Mouse (Mus musculus) C2C12 (cell line): ENCODE measurements at regions not wholly inside any gene's neighbourhood (a gene's known extent, or its start where the extent isn't known, plus 50 kb on each side); places are given as distances from the start of the nearest gene placed in this dataset.

Experiments used
- H3K27me3 ChIP-seq: one replicate; pipeline ENCODE4 v1.6.1; 2011; ENCODE audit not compliant: control insufficient read depth, insufficient read depth, insufficient read length
- H3K36me3 ChIP-seq: one replicate; pipeline ENCODE4 v1.6.1; 2011; ENCODE audit not compliant: control insufficient read depth, insufficient read depth
- H3K4me3 ChIP-seq: one replicate; pipeline ENCODE4 v1.5.1; 2011; ENCODE audit warnings: mild to moderate bottlenecking, control low read depth; ENCODE audit not compliant: poor library complexity, insufficient read depth, severe bottlenecking
- H3K79me2 ChIP-seq: one replicate; pipeline ENCODE4 v1.6.1; 2011; ENCODE audit not compliant: control insufficient read depth, insufficient read depth
- H3K79me3 ChIP-seq: one replicate; pipeline ENCODE4 v1.6.1; 2011; ENCODE audit warnings: low read depth, control low read depth
- H3ac ChIP-seq: one replicate; pipeline ENCODE3; 2011; ENCODE audit warnings: low read depth; ENCODE audit not compliant: control insufficient read depth, insufficient read length
- CEBPB ChIP-seq: IDR thresholded peaks from one replicate; pipeline ENCODE4 v1.6.1; 2011; ENCODE audit warnings: low read depth, mild to moderate bottlenecking, control low read depth, moderate library complexity
- CTCF ChIP-seq: IDR thresholded peaks from one replicate; pipeline ENCODE4 v1.5.1; 2011; ENCODE audit not compliant: control insufficient read depth, insufficient read depth, insufficient read length
- FOSL1 ChIP-seq: IDR thresholded peaks from one replicate; pipeline ENCODE4 v1.8.0; 2011; ENCODE audit warnings: mild to moderate bottlenecking, low read length; ENCODE audit not compliant: poor library complexity, insufficient read depth, severe bottlenecking
- MAX ChIP-seq: IDR thresholded peaks from one replicate; pipeline ENCODE4 v1.6.1; 2011; ENCODE audit warnings: mild to moderate bottlenecking, control low read depth
- MYOD1 ChIP-seq: IDR thresholded peaks from one replicate; pipeline ENCODE4 v1.6.1; 2011; ENCODE audit warnings: low read depth; ENCODE audit not compliant: control insufficient read depth, insufficient read length
- MYOG ChIP-seq: IDR thresholded peaks from one replicate; pipeline ENCODE4 v1.6.1; 2011; ENCODE audit not compliant: control insufficient read depth, insufficient read length; ENCODE audit errors: extremely low read depth
- USF1 ChIP-seq: IDR thresholded peaks from one replicate; pipeline ENCODE4 v1.6.1; 2011; ENCODE audit warnings: low read depth, mild to moderate bottlenecking, control low read depth, moderate library complexity

GRCm38 (mm10) chr13:30085446-30085845 is 50.8 kb upstream of the Mboat1 start:
- H3K4me3 ChIP-seq: no peak overlapping the region
- no peak overlapping the region for H3ac ChIP-seq
- H3K79me3 ChIP-seq: no peaks in the 10 kb centered on the region
- no peaks in the 10 kb centered on the region for H3K27me3 ChIP-seq
- no peaks in the 10 kb centered on the region for H3K79me2 ChIP-seq
- H3K36me3 ChIP-seq: no peaks in the 10 kb centered on the region
- TF ChIP-seq FOSL1: no peak
- no peak for TF ChIP-seq MAX
- no peak for TF ChIP-seq MYOD1
- no peak for TF ChIP-seq USF1
- TF ChIP-seq CTCF: no peak
- no peak for TF ChIP-seq CEBPB
- no peak for TF ChIP-seq MYOG

- H3K36me3 ChIP-seq: no peaks in the 10 kb centered on the region
- H3K79me3 ChIP-seq: no peaks in the 10 kb centered on the region
- H3K79me2 ChIP-seq: no peaks in the 10 kb centered on the region
- TF ChIP-seq CTCF (peak; percentile 77), MYOG (no peak)
- no peak overlapping the region for H3ac ChIP-seq
- H3K4me3 ChIP-seq: no peak overlapping the region
- no peaks in the 10 kb centered on the region for H3K27me3 ChIP-seq
These were observed 51.3 kb upstream of the Mboat1 start for GRCm38 (mm10) chr13:30085005-30085404.

- Histone ChIP-seq H3K79me2 (no peaks in the 10 kb centered on the region), H3K27me3 (no peaks in the 10 kb centered on the region), H3K36me3 (no peaks in the 10 kb centered on the region), H3ac (no peak overlapping the region), H3K79me3 (no peaks in the 10 kb centered on the region), H3K4me3 (no peak overlapping the region)
- no peak for TF ChIP-seq CEBPB
- no peak for TF ChIP-seq MAX
- no peak for TF ChIP-seq USF1
- no peak for TF ChIP-seq MYOD1
- no peak for TF ChIP-seq CTCF
- no peak for TF ChIP-seq MYOG
- no peak for TF ChIP-seq FOSL1
These were observed 51.9 kb upstream of the Mboat1 start for GRCm38 (mm10) chr13:30084386-30084785.

GRCm38 (mm10) chr13:30083949-30084348 is 52.3 kb upstream of the Mboat1 start:
- TF ChIP-seq MAX: no peak
- TF ChIP-seq FOSL1: no peak
- TF ChIP-seq MYOD1: no peak
- TF ChIP-seq CTCF: no peak
- TF ChIP-seq USF1: no peak
- no peak for TF ChIP-seq MYOG
- Histone ChIP-seq H3K79me3 (no peaks in the 10 kb centered on the region), H3K27me3 (no peaks in the 10 kb centered on the region), H3K79me2 (no peaks in the 10 kb centered on the region), H3K4me3 (no peak overlapping the region), H3ac (no peak overlapping the region), H3K36me3 (no peaks in the 10 kb centered on the region)

- Histone ChIP-seq H3K79me3 (no peaks in the 10 kb centered on the region), H3K4me3 (no peak overlapping the region), H3K36me3 (no peaks in the 10 kb centered on the region), H3K79me2 (no peaks in the 10 kb centered on the region), H3ac (no peak overlapping the region), H3K27me3 (no peaks in the 10 kb centered on the region)
- TF ChIP-seq MYOG (no peak), MAX (no peak), USF1 (no peak), CTCF (no peak), FOSL1 (no peak), CEBPB (no peak), MYOD1 (no peak)
These were observed 53.5 kb upstream of the Mboat1 start for GRCm38 (mm10) chr13:30082761-30083160.

- H3K27me3 ChIP-seq: no peaks in the 10 kb centered on the region
- H3K4me3 ChIP-seq: no peak overlapping the region
These were observed 55.4 kb upstream of the Mboat1 start for GRCm38 (mm10) chr13:30080705-30081474.

More at GRCm38 (mm10) chr13:30080705-30081474, 55.4 kb upstream of the Mboat1 start:
- no peak for TF ChIP-seq CEBPB
- no peak for TF ChIP-seq MYOD1
- no peak for TF ChIP-seq MYOG
- no peak for TF ChIP-seq FOSL1
- TF ChIP-seq MAX: no peak
- no peak for TF ChIP-seq USF1
- no peak for TF ChIP-seq CTCF
- H3K79me3 ChIP-seq: no peaks in the 10 kb centered on the region
- no peaks in the 10 kb centered on the region for H3K79me2 ChIP-seq
- no peaks in the 10 kb centered on the region for H3K36me3 ChIP-seq
- no peak overlapping the region for H3ac ChIP-seq
